Mouse (Mus musculus): ENCODE results near the gene Caskin1.

GRCm38 (mm10) chr17:24479431-24479830 lies 9.0 kb upstream of the Caskin1 start:
- TF ChIP-seq CTCF (IDR thresholded peaks at IDR 0.05; ENCODE audit: low read depth), result no peak
- no peak for TF ChIP-seq EP300 (optimal IDR thresholded peaks at IDR 0.05)

Measured in stomach, postnatal 0 days (tissue).